Mouse (Mus musculus): Measurements from ENCODE around the gene Tns4. TPM values are rescaled to one million over a fixed set of nuclear protein-coding genes. Genes with fewer than 3 reads are reported as not detected.

Gene Tns4
- polyA plus RNA-seq (2014; fragmentation: Nextera tagmentation; extraction: Ambion mirVana), result 0.23 and 0.67 TPM in 2 replicates

- 65% methylated on average over 14 of the region's 14 CpGs for WGBS
- H3K4me3 ChIP-seq (ENCODE audit: low read depth, low read length), result no peak within 1 kb of the TSS
- H3K9ac ChIP-seq (ENCODE audit: low read length), result no peak within 1 kb of the TSS
- no peaks in the 10 kb centered on the region for H3K4me1 ChIP-seq (ENCODE audit: control insufficient read depth, insufficient read depth, low read length)
- ATAC-seq (ENCODE audit: low FRiP score) (no peak), DNase-seq (ENCODE audit: low spot score, missing footprints) (no peak)
- H3K27me3 ChIP-seq (ENCODE audit: control insufficient read depth, insufficient read depth, low read length), result no peaks in the 10 kb centered on the region
- H3K27ac ChIP-seq (ENCODE audit: low read depth, low read length), result no peak within 1 kb of the TSS
- no peaks in the 10 kb centered on the region for H3K36me3 ChIP-seq (ENCODE audit: control insufficient read depth, insufficient read depth, low read length)
- no peaks in the 10 kb centered on the region for H3K9me3 ChIP-seq (ENCODE audit: control insufficient read depth, low read length)
- H3K4me2 ChIP-seq, result no peak within 1 kb of the TSS
Observed at GRCm38 (mm10) chr11:99089077-99089601, at the start of gene Tns4. TSS of gene Tns4 (minus strand) at chr11:99089306.

DNA sequence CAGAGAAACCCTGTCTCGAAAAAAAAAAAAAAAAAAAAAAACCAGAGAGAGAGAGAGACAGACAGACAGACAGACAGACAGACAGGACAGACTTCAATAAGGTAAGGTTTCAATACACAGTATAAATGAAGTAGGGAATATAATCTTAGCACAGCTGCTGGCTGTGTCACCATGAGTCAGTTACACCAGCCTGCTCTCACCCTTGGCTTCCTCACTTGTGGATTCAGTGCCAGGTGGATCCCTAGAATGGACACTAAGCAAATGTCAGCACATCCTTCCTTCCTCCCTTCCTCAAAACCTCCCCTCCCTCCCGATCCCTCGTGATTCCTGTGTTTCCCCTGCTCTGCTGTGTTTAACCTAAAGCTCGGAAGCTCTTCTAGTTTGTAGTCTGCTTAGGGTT lies 48.3 kb upstream of the Tns4 start:
- H3K27ac ChIP-seq (ENCODE audit: low read depth, low read length), result no peak overlapping the region
- no peak for ATAC-seq (ENCODE audit: low FRiP score)
- 81% methylated on average over 4 of the region's 4 CpGs for WGBS
- no peak overlapping the region for H3K9ac ChIP-seq (ENCODE audit: low read length)
- no peaks in the 10 kb centered on the region for H3K36me3 ChIP-seq (ENCODE audit: control insufficient read depth, insufficient read depth, low read length)
- no peak overlapping the region for H3K4me3 ChIP-seq (ENCODE audit: low read depth, low read length)
- no peak for DNase-seq (ENCODE audit: low spot score, missing footprints)
- no peaks in the 10 kb centered on the region for H3K27me3 ChIP-seq (ENCODE audit: control insufficient read depth, insufficient read depth, low read length)
- H3K4me2 ChIP-seq, result no peak overlapping the region
- no peaks in the 10 kb centered on the region for H3K9me3 ChIP-seq (ENCODE audit: control insufficient read depth, low read length)
- peaks cover 6% of the 10 kb centered on the region for H3K4me1 ChIP-seq (ENCODE audit: control insufficient read depth, insufficient read depth, low read length)

DNA sequence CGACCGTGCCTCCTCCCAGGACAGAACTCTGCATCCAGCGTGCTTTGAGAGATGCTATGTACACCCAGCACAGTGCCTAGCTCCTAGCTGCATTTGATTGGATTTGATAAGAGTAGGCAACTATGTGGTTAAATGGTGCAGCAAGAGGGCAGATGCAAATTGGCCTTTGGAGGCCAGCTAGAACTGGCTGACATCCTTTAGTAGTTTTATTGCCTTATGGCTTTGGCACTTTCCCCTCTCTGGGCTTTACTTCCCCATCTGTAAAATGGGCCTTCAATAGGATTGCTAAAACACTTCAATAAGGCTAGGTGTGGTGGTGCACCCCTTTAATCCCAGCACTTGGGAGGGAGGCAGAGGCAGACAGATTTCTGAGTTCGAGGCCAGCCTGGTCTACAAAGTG lies 47.9 kb upstream of the Tns4 start:
- peak; percentile 81 for DNase-seq (ENCODE audit: low spot score, missing footprints)
- peaks cover 10% of the 10 kb centered on the region for H3K4me1 ChIP-seq (ENCODE audit: control insufficient read depth, insufficient read depth, low read length)
- no peak overlapping the region for H3K4me3 ChIP-seq (ENCODE audit: low read depth, low read length)
- no peaks in the 10 kb centered on the region for H3K36me3 ChIP-seq (ENCODE audit: control insufficient read depth, insufficient read depth, low read length)
- no peak overlapping the region for H3K9ac ChIP-seq (ENCODE audit: low read length)
- H3K9me3 ChIP-seq (ENCODE audit: control insufficient read depth, low read length), result no peaks in the 10 kb centered on the region
- no peaks in the 10 kb centered on the region for H3K27me3 ChIP-seq (ENCODE audit: control insufficient read depth, insufficient read depth, low read length)
- ATAC-seq (ENCODE audit: low FRiP score), result no peak
- H3K4me2 ChIP-seq, result no peak overlapping the region
- 55% methylated on average over 4 of the region's 4 CpGs for WGBS
- no peak overlapping the region for H3K27ac ChIP-seq (ENCODE audit: low read depth, low read length)

DNA sequence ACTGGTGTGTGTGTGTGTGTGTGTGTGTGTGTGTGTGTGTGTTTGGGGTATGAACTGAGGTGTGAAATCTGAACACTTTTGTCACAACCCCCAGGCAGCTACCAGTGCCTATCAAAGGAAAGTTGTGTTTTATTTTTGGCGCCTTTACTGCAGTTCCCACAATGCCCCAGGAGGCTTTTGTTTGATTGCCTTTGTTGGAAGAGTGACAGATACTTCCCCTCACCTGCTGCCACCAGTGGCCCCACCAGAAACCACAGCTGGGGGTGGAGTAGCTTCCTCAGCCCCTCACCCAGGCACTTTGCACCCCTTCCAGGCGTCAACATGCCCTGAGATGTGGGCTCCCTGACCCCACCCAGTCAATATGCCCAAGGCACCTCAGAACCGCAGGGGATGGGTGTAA lies 47.3 kb upstream of the Tns4 start:
- Histone ChIP-seq H3K4me3 (ENCODE audit: low read depth, low read length) (no peak overlapping the region), H3K9ac (ENCODE audit: low read length) (no peak overlapping the region), H3K36me3 (ENCODE audit: control insufficient read depth, insufficient read depth, low read length) (no peaks in the 10 kb centered on the region), H3K27ac (ENCODE audit: low read depth, low read length) (no peak overlapping the region), H3K4me2 (no peak overlapping the region), H3K4me1 (ENCODE audit: control insufficient read depth, insufficient read depth, low read length) (peaks cover 16% of the 10 kb centered on the region), H3K27me3 (ENCODE audit: control insufficient read depth, insufficient read depth, low read length) (no peaks in the 10 kb centered on the region), H3K9me3 (ENCODE audit: control insufficient read depth, low read length) (no peaks in the 10 kb centered on the region)
- DNase-seq (ENCODE audit: low spot score, missing footprints), result peak; percentile 81
- no peak for ATAC-seq (ENCODE audit: low FRiP score)
- 60% methylated on average over 3 of the region's 3 CpGs for WGBS

DNA sequence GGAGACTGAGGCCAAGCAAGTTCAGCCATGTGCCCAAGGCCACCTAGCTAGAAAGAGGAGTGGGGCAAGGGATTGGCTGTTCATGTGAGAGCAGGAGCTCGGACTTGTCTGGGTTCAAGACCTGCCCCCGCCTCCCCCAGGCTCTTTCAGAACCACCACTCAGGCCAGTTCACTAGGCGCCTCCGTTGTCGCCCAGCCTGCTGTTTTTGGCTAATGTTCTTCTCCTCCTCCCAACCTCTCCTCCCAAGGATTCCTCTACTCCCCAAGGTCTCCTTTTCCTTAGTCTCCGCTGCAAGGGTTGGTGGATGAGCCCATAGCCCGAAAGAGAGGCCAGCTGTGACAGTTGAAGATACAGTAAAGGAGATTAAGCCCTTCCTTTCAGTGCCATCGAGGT lies 45.9 kb upstream of the Tns4 start:
- ATAC-seq (ENCODE audit: low FRiP score) (no peak), DNase-seq (ENCODE audit: low spot score, missing footprints) (peak; percentile 78)
- Histone ChIP-seq H3K27ac (ENCODE audit: low read depth, low read length) (no peak overlapping the region), H3K4me3 (ENCODE audit: low read depth, low read length) (no peak overlapping the region), H3K36me3 (ENCODE audit: control insufficient read depth, insufficient read depth, low read length) (no peaks in the 10 kb centered on the region), H3K9ac (ENCODE audit: low read length) (no peak overlapping the region), H3K27me3 (ENCODE audit: control insufficient read depth, insufficient read depth, low read length) (no peaks in the 10 kb centered on the region), H3K9me3 (ENCODE audit: control insufficient read depth, low read length) (no peaks in the 10 kb centered on the region), H3K4me1 (ENCODE audit: control insufficient read depth, insufficient read depth, low read length) (peaks cover 16% of the 10 kb centered on the region), H3K4me2 (no peak overlapping the region)
- 67% methylated on average over 8 of the region's 8 CpGs for WGBS

GRCm38 (mm10) chr11:99134266-99135046 lies 45.4 kb upstream of the Tns4 start:
- H3K4me1 ChIP-seq (ENCODE audit: control insufficient read depth, insufficient read depth, low read length), result peaks cover 16% of the 10 kb centered on the region
- 69% methylated on average over 15 of the region's 15 CpGs for WGBS

GRCm38 (mm10) chr11:99133285-99133897 lies 44.3 kb upstream of the Tns4 start:
- Histone ChIP-seq H3K9me3 (ENCODE audit: control insufficient read depth, low read length) (no peaks in the 10 kb centered on the region), H3K4me3 (ENCODE audit: low read depth, low read length) (no peak overlapping the region), H3K36me3 (ENCODE audit: control insufficient read depth, insufficient read depth, low read length) (no peaks in the 10 kb centered on the region), H3K9ac (ENCODE audit: low read length) (no peak overlapping the region), H3K27ac (ENCODE audit: low read depth, low read length) (no peak overlapping the region), H3K27me3 (ENCODE audit: control insufficient read depth, insufficient read depth, low read length) (no peaks in the 10 kb centered on the region), H3K4me1 (ENCODE audit: control insufficient read depth, insufficient read depth, low read length) (peaks cover 16% of the 10 kb centered on the region), H3K4me2 (no peak overlapping the region)
- peak; percentile 76 for DNase-seq (ENCODE audit: low spot score, missing footprints)
- WGBS, result 59% methylated on average over 5 of the region's 5 CpGs
- no peak for ATAC-seq (ENCODE audit: low FRiP score)

More at GRCm38 (mm10) chr11:99134266-99135046, 45.4 kb upstream of the Tns4 start:
- DNase-seq (ENCODE audit: low spot score, missing footprints) (peak; percentile 79), ATAC-seq (ENCODE audit: low FRiP score) (no peak)
- Histone ChIP-seq H3K27ac (ENCODE audit: low read depth, low read length) (no peak overlapping the region; the same call in 1 of the 2 replicates), H3K4me3 (ENCODE audit: low read depth, low read length) (no peak overlapping the region), H3K9me3 (ENCODE audit: control insufficient read depth, low read length) (no peaks in the 10 kb centered on the region), H3K9ac (ENCODE audit: low read length) (no peak overlapping the region), H3K27me3 (ENCODE audit: control insufficient read depth, insufficient read depth, low read length) (no peaks in the 10 kb centered on the region), H3K36me3 (ENCODE audit: control insufficient read depth, insufficient read depth, low read length) (no peaks in the 10 kb centered on the region), H3K4me2 (no peak overlapping the region)

- Histone ChIP-seq H3K27me3 (ENCODE audit: control insufficient read depth, insufficient read depth, low read length) (no peaks in the 10 kb centered on the region), H3K36me3 (ENCODE audit: control insufficient read depth, insufficient read depth, low read length) (no peaks in the 10 kb centered on the region), H3K4me3 (ENCODE audit: low read depth, low read length) (peak overlapping the region; percentile 5; the same call in 1 of the 2 replicates), H3K9me3 (ENCODE audit: control insufficient read depth, low read length) (no peaks in the 10 kb centered on the region), H3K4me1 (ENCODE audit: control insufficient read depth, insufficient read depth, low read length) (peaks cover 16% of the 10 kb centered on the region), H3K4me2 (peak overlapping the region; percentile 45), H3K27ac (ENCODE audit: low read depth, low read length) (peak overlapping the region; percentile 86), H3K9ac (ENCODE audit: low read length) (peak overlapping the region; percentile 59)
- DNase-seq (ENCODE audit: low spot score, missing footprints) (peak; percentile 93), ATAC-seq (ENCODE audit: low FRiP score) (peak; percentile 86)
- under 1% methylated on average over 11 of the region's 11 CpGs for WGBS
Observed at GRCm38 (mm10) chr11:99132091-99132730, 43.1 kb upstream of the Tns4 start.

GRCm38 (mm10) chr11:99131463-99131840 lies 42.3 kb upstream of the Tns4 start:
- H3K27ac ChIP-seq (ENCODE audit: low read depth, low read length), result peak overlapping the region; percentile 86; the same call in 1 of the 2 replicates
- no peaks in the 10 kb centered on the region for H3K9me3 ChIP-seq (ENCODE audit: control insufficient read depth, low read length)
- H3K9ac ChIP-seq (ENCODE audit: low read length), result peak overlapping the region; percentile 59
- H3K27me3 ChIP-seq (ENCODE audit: control insufficient read depth, insufficient read depth, low read length), result no peaks in the 10 kb centered on the region
- peaks cover 15% of the 10 kb centered on the region for H3K4me1 ChIP-seq (ENCODE audit: control insufficient read depth, insufficient read depth, low read length)
- WGBS, result 45% methylated on average over 12 of the region's 12 CpGs
- no peak for ATAC-seq (ENCODE audit: low FRiP score)
- no peaks in the 10 kb centered on the region for H3K36me3 ChIP-seq (ENCODE audit: control insufficient read depth, insufficient read depth, low read length)
- no peak overlapping the region for H3K4me3 ChIP-seq (ENCODE audit: low read depth, low read length)
- DNase-seq (ENCODE audit: low spot score, missing footprints), result no peak
- H3K4me2 ChIP-seq, result peak overlapping the region; percentile 45

Measured in midbrain, embryonic 11.5 days (tissue).